Mouse (Mus musculus) retina, postnatal 7 days (tissue): Measurements from ENCODE around the gene Rcor3.

Source experiments
- DNase-seq: peaks from one replicate; pipeline ENCODE4 v3.0.0-alpha.2; 2012; ENCODE audit warnings: low read depth, low spot score

Rcor3 gene

GRCm38 (mm10) chr1:192094451-192095170 lies 43.3 kb downstream of the Rcor3 start:
- DNase-seq, result peak; percentile 46

- peak; percentile 78 for DNase-seq
Observed at GRCm38 (mm10) chr1:192092879-192093660, 44.8 kb downstream of the Rcor3 start.

DNA sequence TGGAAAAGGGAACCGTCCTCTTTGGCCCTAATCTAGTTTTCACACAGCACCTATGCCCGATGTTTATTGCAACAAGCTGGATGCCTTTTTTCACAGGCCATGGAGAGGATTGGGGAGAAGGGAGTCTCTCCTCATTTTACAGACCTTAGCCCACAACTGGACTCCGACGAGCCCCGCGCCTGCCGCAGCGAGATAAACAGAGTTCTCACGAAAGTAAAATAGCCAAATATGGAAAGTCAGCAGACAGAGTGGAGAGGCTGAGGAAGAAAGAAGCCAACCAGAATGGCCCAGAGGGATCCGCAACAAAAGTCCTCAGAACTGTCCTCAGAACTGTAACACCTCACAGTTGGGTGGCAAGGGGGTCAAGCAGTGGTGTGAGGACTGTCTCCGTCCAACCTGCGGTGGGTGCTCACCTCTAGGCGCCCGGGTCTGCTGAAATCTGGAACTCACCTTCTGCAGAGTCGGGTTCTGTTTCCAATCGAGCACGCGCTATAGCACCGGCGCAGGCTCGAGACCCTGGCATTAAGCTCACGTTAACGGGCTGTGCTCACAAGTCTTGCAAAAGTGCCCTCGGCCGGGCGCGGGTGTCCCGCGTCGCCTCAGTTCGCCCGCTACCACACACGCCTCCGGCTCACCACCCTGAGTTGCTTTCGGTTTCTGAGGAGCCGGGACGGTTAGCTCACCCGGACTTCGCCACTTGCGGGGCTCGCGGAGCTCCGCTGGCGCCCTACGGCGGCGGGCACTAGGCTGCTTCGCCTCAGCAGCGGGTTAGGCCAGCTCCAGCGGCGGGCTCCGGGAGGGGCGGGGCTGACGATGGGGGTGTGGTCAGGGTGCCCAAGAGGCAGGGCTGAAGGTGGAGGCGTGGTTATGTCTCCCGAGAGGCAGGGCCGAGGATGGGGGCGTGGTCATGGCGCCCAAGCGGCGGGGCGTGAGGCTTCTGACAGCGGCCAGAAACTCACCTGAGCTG lies 45.8 kb downstream of the Rcor3 start, which contains the start of gene Traf5:
Gene Traf5, minus strand, starts transcription at position 754 of the 967 bp plus-strand sequence.
- peak; percentile 88 for DNase-seq

DNA sequence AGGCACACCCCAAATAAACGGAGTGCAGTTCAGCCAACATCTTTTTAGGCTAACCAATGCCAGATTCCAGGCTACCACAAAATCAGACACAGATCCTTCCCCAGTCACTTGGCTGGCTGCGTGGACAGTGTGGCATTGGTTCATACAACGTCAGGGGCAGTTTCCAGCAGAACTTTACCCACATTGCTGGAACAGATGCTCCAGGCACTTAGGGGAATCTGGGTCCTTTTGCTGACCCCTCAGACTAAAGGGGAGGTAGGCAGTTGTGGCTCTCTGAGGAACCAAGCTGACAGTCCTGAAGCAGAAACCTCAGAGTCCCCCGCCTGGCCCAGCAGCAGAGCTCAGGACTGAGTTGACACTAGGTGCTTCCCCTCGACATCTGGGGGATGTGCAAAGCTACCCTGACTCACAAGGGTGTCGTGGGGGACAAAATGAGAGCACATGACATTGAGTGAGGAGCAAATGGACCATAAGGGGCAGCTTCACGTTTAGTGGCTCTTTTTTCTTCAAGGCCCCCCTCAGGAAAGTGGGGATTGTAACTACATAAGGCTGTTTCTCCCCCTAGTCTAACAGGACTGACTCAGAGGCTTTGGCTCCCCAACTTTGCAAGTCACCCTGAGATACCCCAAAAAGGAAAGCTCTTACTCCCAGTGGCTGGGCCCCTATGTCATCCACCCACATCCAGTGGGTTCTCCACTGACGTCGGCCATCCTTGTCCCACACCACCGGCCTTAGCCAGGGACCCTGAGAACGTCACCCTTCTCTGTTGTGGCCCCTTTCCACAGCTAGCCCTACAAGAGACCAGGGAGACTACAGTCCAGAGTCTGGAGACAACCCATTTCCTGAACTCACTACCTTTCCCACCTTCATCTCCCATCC lies 46.9 kb downstream of the Rcor3 start:
- no peak for DNase-seq

DNA sequence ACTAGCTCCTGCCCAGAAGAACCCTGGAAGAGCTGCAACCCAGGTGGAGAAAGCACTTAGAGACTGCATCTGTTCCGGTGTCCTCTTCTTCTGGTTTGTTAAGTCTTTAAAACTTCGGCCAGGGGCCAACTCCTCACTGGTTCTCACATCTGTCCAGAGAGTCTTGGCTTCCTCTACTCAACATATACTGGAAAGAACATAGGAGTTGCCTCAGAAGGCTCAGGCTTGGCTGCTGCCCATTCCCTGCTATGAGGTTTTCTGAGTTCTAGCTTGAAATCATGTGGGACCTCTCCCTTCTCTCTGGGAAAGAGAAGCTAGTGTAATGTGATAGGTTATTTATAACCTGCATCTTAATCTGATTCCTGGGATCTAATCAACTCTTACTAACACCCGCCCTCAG lies 47.6 kb downstream of the Rcor3 start:
- DNase-seq, result no peak

- DNase-seq, result no peak
Observed at GRCm38 (mm10) chr1:192089208-192090166, 48.4 kb downstream of the Rcor3 start.

- no peak for DNase-seq
Observed at GRCm38 (mm10) chr1:192088011-192088410, 49.9 kb downstream of the Rcor3 start.

DNA sequence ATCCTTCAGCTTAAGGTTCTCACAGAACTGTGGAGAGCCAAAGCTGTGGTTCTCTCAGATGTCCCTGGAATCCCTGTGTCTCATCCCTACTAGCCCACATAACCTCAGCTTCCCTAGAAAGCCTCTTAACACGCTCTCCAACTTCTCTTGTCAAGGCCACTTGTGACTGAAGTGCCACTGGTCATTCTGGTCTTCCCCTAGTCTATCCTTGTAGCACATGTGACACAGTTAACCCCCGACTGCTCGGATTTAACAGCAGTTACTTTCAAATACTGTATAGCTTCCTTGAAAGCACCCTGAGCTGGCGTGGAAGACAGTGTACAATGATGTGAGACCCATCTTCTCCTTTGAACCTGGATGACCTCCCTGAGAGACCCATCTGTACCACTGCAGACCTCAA lies 50.8 kb downstream of the Rcor3 start:
- no peak for DNase-seq

DNA sequence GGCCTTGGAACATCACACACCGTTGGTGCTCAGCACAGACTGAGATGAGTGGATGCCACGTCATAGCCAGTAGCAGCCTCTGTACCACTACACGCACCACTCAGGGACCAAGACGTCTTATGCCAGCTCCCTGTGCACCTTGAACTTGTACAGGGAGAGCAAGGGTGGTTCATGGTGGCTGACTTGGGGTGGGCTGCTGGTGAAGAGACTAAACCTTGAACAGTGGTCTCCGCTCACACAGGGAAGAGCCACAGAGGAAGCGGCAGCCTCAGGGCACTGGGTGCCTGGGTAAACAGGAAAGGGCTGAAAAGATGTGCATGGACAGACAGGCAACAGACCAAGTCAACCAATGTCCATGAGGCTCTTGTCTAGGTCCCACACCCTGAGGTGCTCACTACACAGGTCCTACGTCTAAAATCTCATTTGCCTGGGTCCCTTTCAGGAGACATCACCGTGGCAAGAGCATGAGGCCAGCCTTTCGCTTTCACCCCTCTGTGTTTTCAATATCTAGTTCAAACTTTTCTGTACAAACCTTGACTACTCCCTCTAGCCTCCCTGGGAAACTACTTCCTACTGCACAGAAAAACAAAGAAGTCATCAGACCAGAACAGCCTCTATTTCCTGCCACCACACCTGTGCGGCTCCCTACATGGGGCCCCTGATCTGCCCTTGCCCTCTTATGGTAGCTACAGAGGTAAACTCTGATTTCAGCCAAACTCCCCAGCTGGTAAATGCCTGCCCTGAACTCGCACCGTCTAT lies 51.4 kb downstream of the Rcor3 start:
- DNase-seq, result no peak

DNA sequence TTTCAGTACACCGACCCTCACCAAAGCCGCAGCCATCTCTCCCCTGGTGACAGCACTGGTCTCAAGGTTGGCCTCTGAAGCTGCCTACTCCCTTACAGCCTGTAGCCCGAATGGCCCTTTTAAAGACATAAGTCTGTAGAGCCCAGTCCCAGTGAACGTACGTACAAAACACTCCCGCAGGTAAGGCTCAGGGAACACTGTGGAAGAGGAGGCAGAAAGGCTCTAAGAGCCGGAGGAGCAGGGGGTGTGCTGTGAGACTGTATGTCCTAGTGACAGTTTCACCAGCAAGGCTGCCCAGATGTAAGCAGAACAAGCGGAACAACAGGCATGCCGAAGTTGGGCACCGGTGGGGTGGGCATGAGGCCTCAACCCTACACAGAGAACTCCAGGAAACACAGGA lies 52.6 kb downstream of the Rcor3 start:
- no peak for DNase-seq

GRCm38 (mm10) chr1:192082646-192083045 lies 55.2 kb downstream of the Rcor3 start:
- DNase-seq, result no peak

GRCm38 (mm10) chr1:192081129-192081528 lies 56.7 kb downstream of the Rcor3 start:
- no peak for DNase-seq

GRCm38 (mm10) chr1:192079121-192079520 lies 58.7 kb downstream of the Rcor3 start:
- no peak for DNase-seq

GRCm38 (mm10) chr1:192078406-192078805 lies 59.5 kb downstream of the Rcor3 start:
- DNase-seq, result no peak

DNA sequence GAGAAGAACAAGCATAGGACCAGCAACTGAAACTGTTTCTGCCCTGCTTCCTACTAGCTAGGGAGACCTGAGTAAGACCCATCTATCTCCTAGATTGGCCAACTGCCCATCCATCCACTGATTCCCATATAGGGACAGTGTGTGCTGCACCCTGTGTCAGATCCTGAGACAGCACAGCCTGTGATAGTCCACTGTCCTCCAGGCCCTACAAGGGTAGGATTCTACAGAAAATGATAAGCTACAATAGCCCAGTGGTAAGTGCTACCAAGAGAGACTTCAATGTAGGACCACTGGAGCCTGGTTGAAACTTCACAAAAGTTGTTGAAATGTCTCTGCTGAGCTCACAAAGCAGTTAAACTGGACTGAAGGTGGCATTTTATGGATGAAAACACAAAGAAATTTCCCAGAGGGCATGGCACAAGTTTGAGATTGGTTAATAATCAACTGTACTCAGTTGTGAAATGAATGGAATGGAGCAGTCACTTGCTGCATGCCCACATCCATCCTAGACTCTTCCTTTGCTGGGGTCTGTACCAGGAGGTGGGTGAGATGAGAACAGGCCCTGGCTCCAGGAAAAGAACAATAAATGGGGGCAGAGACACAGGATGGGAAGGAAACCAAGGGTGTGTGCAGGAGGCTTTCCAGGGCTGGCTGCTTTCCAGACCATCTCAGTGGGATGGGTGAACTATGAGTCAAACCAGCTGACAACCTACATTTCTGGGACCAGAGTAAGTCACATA lies 60.9 kb downstream of the Rcor3 start:
- DNase-seq, result no peak

- DNase-seq, result no peak
Observed at GRCm38 (mm10) chr1:192076101-192076500, 61.8 kb downstream of the Rcor3 start.

GRCm38 (mm10) chr1:192074824-192075223 lies 63.0 kb downstream of the Rcor3 start:
- DNase-seq, result no peak

DNA sequence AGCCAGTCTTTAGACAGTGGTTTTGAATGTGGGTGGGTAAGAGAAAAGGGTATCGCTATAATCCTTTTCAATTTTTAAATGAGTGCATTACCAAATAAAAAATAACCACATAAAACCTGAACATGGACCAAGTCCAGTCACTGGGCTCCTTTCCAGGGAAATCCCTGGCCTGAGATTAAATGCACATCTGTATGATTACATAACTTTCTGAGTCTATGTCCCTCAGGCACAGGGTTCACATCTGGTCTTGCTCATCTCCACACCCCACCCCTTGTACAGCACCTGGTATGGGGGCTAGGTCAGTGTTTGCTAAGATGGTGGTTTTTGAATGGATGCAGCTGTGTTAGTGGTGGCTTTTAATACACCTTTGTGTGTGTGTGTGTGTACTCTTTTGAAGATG lies 65.4 kb downstream of the Rcor3 start:
- no peak for DNase-seq
